Mouse (Mus musculus) liver, embryonic 14.5 days (tissue): ENCODE measurements around the gene Emid1.

Experiments
- CTCF ChIP-seq: IDR thresholded peaks from 2 replicates; pipeline ENCODE4 v1.5.1; 2016; ENCODE audit warnings: antibody characterized with exemption, low read depth, control low read depth
- EP300 ChIP-seq: IDR thresholded peaks from 2 replicates; pipeline ENCODE4 v1.6.1; 2016; ENCODE audit warnings: antibody characterized with exemption, low read depth

DNA sequence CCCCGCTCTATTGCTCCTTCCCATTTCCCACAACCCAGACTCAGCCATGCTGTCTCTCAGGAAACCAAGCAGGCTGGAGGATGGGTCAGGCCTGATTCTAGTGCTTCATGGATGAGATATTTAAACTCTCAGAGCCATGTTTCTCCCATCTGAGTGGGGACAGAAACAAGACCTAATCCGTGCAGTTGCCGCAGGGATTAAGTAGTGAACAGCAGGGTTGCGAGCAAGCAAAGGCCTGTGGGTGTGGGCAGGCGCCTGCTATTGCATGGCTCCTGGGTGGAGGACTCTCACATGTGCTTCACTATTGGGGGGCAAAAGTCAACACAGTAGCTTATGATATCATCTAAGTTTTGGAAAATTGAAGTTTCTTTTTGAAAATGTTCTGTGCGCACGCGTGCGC is 32.8 kb upstream of the Emid1 start:
- TF ChIP-seq CTCF (no peak), EP300 (no peak)
